Mouse (Mus musculus) right cerebral cortex, postnatal 4 days (tissue): ENCODE data around the gene Gm8909.
"Not testable (repeated sequence)": the region's sequence is repeated elsewhere in the genome, so short reads cannot be mapped to it uniquely, and the experiment has no call there.

Experiments
- DNase-seq: peaks from one replicate; pipeline ENCODE4 v3.0.0-alpha.2; 2022

Gene Gm8909

GRCm38 (mm10) chr17:36168039-36168652 is at the start of gene Gm8909:
TSS of gene Gm8909 (minus strand) at chr17:36168537.
- no peak for DNase-seq

DNA sequence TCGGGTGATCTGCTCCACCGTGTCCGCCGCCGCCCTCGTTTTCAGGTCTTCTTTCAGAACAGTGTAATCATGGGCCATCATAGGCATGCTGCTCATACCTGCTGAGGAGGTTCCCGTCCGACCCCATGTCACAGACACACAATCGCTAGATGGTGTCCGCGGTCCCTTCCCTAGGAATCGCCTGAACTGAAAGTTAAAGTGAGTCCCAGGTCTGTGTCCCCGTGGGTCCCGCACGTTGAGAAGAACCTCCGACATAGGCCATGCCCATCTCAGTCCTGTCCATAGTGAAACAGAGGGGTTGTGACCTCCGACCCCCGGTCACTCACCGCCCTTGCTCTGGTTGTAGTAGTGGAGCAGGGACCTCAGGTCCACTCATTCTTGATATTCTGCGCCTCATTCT is 47.2 kb upstream of the Gm8909 start:
- no peak for DNase-seq

- DNase-seq = no peak
Measured at GRCm38 (mm10) chr17:36206846-36207245, 38.5 kb upstream of the Gm8909 start.

DNA sequence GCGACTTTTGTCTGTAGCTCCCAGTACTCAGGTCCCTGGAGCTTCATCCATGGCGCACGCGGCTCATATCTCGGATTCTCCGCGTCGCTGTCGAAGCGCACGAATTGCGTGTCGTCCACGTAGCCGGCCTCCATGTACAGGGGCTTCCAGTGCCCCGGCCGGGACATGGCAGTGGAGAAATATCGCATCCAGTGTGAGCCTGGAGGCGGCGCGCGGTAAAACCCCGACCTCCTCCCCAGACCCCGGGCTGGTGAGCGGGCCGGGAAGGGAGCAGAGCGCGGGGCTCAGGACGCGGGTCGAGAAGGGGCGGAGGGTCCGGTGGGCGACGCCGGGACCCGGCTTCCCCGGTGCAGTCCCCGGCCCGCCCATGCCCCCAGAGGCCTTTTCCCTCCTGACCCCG is 37.5 kb upstream of the Gm8909 start:
- no peak for DNase-seq

DNA sequence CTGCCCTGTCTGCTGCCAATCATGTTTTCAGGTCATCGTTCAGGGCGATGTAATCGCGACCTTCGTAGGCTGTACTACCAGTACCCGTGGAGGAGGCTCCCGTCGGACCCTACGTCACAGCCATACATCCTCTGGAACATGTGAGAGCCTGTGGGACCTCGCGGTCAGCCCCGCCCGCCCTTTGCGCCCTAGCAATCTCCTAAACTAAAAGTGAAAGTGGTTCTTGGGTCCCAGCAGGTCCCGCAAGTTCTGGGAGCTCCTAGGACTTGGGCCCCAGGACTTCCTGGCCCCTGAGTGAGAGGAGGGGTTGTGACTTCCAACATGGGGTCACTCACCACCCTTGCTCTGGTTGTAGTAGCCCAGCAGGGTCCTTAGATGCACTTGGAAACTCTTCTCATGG is 37.1 kb upstream of the Gm8909 start:
- DNase-seq = no peak

- no peak for DNase-seq
Measured at GRCm38 (mm10) chr17:36201851-36202250, 33.5 kb upstream of the Gm8909 start.

DNA sequence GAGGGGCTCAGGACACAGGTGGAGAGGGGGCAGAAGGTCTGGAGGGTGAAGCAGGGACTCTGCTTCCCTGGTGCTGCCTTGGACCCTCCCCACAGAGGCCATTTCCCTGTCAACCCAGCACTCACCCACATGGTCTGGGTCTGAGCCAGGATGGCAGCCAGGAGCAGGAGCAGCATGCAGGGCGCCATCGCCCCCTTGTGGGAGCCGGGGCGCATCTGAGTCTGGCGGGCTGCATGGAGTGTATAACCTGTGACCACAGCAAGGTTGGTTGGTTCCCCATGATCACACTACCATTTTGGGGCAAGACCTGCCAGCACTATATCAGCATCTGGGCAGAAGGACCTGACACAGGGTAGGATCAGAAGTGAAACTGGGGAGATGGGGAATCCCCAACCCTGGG is 30.0 kb upstream of the Gm8909 start:
- DNase-seq = no peak

DNA sequence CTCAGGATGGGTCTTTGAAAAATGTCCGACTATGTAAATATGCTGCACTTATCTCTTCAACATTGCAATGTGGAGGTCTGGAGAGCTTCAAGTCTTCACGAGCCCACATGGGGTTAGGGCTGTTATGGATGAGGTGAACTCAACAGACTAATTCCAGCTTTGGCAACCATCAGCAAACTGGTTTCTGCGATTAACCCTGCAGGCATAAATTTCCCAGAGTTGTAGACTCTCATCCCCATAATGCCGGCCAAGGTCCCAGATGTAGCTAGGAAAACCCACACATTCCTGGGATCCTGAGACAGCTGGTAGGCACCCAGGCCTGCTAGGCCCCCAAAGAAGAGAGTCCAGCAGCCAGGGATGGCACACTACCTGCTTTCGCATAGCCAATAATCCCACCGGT is 26.1 kb upstream of the Gm8909 start:
- DNase-seq = no peak

DNA sequence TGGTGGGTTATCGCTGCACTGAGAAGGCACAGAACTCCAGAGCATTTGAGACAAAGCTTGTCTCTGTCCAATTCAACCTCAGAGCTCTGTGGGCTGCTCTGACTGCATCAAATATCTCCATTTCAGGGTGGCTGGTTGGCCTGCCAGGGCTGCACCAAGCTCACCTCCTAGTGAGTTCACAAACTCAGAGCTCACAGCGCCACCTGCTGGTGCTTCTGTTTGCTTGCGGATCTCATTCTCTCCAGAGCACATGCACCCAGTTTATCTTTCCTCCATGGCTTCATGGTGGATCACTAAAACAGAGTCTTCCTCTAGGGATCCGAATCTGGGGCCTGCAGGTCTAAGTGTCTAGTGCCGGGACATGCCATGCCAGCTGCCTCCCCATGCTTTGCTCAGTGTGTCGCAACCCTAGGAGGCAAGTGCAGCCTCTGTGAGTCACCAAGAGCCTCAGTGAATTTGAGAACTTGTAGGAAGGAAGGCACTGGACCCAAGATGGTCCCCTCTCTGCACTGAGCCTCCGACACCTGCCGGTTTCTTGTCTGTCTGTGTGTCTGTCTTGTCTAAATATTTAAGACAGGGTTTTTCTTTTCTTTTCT is 25.3 kb upstream of the Gm8909 start:
- DNase-seq = peak; percentile 81

DNA sequence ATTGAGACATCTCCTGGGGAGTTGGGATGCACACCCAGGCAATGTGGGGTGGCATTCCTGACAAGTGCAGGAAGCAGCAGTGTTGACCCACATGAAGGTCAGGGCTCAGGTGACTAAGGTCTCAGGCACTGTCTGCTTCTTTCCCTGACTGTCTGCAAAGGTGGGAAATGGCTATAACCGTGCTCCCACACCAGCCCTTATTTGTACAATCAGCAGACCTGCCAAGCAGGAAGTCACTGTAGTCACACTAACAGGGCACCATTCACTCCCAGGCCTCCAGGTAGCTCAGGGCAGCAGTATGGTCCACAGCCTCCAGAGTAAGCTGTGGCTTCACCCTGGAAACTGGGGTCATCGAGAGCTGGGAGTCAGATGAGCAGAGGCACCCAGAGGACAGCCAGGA is 24.0 kb upstream of the Gm8909 start:
- DNase-seq = no peak

- no peak for DNase-seq
Measured at GRCm38 (mm10) chr17:36190169-36190507, 21.8 kb upstream of the Gm8909 start, which contains the start of gene H2-T3. TSS of gene H2-T3 (minus strand) at chr17:36190287.

DNA sequence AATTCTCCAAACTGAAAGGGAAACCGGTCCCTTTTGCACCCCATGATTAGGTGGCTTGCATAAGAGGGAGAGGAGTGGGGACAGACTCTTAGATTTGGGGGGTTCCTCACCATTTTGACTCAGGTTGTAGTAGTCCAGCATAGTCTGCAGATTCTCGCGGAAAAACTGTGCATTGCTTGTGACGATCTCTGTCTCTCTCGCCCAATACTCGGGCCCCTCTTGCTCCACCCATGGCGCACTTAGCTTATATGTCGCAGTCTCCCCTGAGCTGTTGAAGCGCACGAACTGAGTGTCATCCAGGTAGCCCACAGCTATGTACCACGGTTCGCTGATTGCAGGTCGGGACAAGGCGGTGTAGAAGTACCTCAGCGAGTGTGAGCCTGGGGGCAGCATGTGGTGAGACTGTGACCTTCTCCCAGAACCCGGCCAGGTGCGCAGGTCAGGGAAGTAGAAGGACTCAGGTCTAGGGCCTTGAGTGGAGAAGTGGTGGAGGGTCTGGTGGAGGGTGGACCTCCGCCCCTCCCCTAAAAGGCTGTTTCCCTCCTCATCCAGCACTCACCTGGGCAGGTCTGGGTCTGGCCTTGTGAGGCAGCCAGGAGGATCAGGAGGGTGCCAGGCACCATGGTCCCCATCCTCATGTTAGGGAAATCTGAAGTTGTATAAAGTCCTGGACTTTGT is 21.3 kb upstream of the Gm8909 start:
- DNase-seq = no peak

GRCm38 (mm10) chr17:36187540-36187939 is 19.2 kb upstream of the Gm8909 start:
- DNase-seq = no peak

- no peak for DNase-seq
Measured at GRCm38 (mm10) chr17:36182212-36182611, 13.9 kb upstream of the Gm8909 start.

- DNase-seq = not testable (repeated sequence)
Measured at GRCm38 (mm10) chr17:36179446-36179845, 11.1 kb upstream of the Gm8909 start.

DNA sequence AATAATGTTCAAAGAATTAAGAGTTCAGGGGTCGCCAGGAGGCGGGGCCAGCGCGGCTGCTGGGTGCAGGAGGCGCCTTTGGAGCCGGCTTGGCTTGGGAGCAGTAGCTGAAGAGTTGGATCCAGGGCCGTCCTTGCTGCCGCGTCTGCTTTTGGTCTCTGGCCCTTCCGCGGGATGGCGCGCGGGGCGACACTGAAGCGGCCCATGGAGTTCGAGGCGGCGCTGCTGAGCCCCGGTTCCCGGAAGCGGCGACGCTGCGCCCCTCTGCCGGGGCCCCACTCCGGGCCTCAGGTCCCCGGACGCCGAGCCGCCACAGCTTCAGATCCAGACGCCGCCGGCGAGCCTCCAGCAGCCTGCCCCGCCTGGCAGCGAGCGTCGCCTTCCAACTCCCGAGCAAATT is 10.6 kb upstream of the Gm8909 start:
- DNase-seq = not testable (repeated sequence)

DNA sequence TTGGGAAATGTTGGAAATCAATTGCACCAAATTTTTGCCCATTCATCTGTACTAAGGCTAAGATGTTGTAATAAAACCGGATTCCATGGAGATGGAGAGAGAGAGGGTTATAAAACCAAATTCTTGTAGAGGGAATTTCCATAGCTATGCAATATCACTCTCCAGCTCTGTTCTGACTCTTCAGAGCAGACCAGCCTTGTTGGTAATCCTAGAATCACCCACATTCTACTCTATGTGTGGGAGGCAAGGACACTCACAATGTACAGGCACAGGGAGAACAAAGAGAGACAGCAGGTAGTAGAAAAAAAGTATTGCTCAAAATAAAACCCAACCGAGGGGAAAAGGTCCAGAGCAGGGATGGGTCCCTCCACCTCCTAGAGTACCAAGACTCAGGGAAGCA is 7.8 kb upstream of the Gm8909 start:
- DNase-seq = not testable (repeated sequence)

GRCm38 (mm10) chr17:36170287-36170814 is 2.0 kb upstream of the Gm8909 start:
- DNase-seq = no peak

- DNase-seq = no peak
Measured at GRCm38 (mm10) chr17:36169753-36170152, 1.4 kb upstream of the Gm8909 start.

GRCm38 (mm10) chr17:36169094-36169493 is 757 bp upstream of the Gm8909 start:
- not testable (repeated sequence) for DNase-seq

- no peak for DNase-seq
Measured at GRCm38 (mm10) chr17:36167306-36168038, 865 bp downstream of the Gm8909 start.

DNA sequence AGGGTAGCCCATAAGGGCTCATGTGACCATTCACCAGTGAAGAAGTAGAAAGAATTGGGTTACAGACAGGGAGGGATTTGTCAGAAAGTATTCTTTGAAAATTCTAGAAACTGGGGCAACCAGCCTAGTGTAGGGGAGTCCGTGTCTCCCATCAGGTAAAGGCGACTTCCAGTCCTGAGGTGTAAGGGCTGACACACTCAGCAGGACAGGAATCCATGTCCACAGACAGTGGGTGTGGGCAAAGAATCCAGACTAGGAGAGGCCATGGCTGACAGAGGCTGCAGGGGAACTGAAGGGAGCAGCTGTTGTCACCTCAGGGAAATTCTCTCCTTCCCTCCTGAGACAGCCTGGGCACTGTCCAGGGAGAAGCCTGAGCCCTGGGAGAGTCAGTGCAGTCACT is 1.4 kb downstream of the Gm8909 start:
- DNase-seq = not testable (repeated sequence)
